Mouse (Mus musculus): ENCODE measurements at regions not wholly inside any gene's neighbourhood (a gene's known extent, or its start where the extent isn't known, plus 50 kb on each side); places are given as distances from the start of the nearest gene placed in this dataset.

DNA sequence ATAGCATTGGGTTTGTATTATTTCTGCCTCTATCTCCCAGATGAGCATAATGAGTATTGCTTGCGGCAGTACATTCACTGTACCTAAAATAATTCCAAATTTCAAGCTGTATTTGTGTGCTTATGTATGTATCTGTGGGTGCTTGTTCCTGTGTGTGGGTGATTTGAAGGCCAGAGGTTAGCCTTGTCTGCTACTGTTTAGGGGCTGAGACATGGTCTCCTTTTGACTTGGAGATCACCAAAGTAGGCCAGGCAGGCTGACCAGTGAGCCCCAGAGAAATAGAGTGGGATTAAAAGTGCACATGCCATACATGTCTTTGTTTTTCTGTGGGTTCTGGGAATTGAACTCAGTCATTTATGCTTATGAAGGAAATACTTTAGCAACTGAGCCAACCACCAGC lies 355.6 kb upstream of the Nrp1 start:
- Histone ChIP-seq H3K9me3 (ENCODE audit: control insufficient read depth, low read length) (no peaks in the 10 kb centered on the region), H3K4me3 (ENCODE audit: low read length) (no peak overlapping the region), H3K9ac (ENCODE audit: low read depth, low read length) (no peak overlapping the region), H3K4me1 (ENCODE audit: control insufficient read depth, insufficient read depth, low read length) (peaks cover 8% of the 10 kb centered on the region; the same call in 1 of the 2 replicates), H3K27ac (ENCODE audit: low read length) (no peak overlapping the region), H3K27me3 (replicated peaks; ENCODE audit: control insufficient read depth, insufficient read depth, low read length) (no peaks in the 10 kb centered on the region), H3K4me2 (ENCODE audit: low read depth, low read length) (no peak overlapping the region), H3K36me3 (ENCODE audit: control insufficient read depth, insufficient read depth, low read length) (no peaks in the 10 kb centered on the region)
- WGBS = 75% methylated on average over 1 of the region's 1 CpGs
- ATAC-seq = no peak

GRCm38 (mm10) chr8:128003385-128003784 lies 355.0 kb upstream of the Nrp1 start:
- no peaks in the 10 kb centered on the region for H3K9me3 ChIP-seq (ENCODE audit: control insufficient read depth, low read length)
- H3K9ac ChIP-seq (ENCODE audit: low read depth, low read length) = no peak overlapping the region
- no peak overlapping the region for H3K27ac ChIP-seq (ENCODE audit: low read length)
- WGBS = 44% methylated on average over 1 of the region's 1 CpGs
- no peak overlapping the region for H3K4me3 ChIP-seq (ENCODE audit: low read length)
- no peak for ATAC-seq
- H3K4me1 ChIP-seq (ENCODE audit: control insufficient read depth, insufficient read depth, low read length) = peaks cover 8% of the 10 kb centered on the region; the same call in 1 of the 2 replicates
- H3K36me3 ChIP-seq (ENCODE audit: control insufficient read depth, insufficient read depth, low read length) = no peaks in the 10 kb centered on the region
- no peak overlapping the region for H3K4me2 ChIP-seq (ENCODE audit: low read depth, low read length)
- no peaks in the 10 kb centered on the region for H3K27me3 ChIP-seq (replicated peaks; ENCODE audit: control insufficient read depth, insufficient read depth, low read length)

GRCm38 (mm10) chr8:128003881-128004286 lies 354.5 kb upstream of the Nrp1 start:
- H3K36me3 ChIP-seq (ENCODE audit: control insufficient read depth, insufficient read depth, low read length) = no peaks in the 10 kb centered on the region
- H3K27me3 ChIP-seq (replicated peaks; ENCODE audit: control insufficient read depth, insufficient read depth, low read length) = no peaks in the 10 kb centered on the region
- H3K27ac ChIP-seq (ENCODE audit: low read length) = no peak overlapping the region
- no peak for ATAC-seq
- peaks cover 8% of the 10 kb centered on the region; the same call in 1 of the 2 replicates for H3K4me1 ChIP-seq (ENCODE audit: control insufficient read depth, insufficient read depth, low read length)
- H3K9me3 ChIP-seq (ENCODE audit: control insufficient read depth, low read length) = no peaks in the 10 kb centered on the region
- H3K9ac ChIP-seq (ENCODE audit: low read depth, low read length) = no peak overlapping the region
- WGBS = 63% methylated on average over 3 of the region's 3 CpGs
- no peak overlapping the region for H3K4me2 ChIP-seq (ENCODE audit: low read depth, low read length)
- H3K4me3 ChIP-seq (ENCODE audit: low read length) = no peak overlapping the region

GRCm38 (mm10) chr8:128009393-128010010 lies 348.9 kb upstream of the Nrp1 start:
- no peak overlapping the region for H3K9ac ChIP-seq (ENCODE audit: low read depth, low read length)
- WGBS = 58% methylated on average over 6 of the region's 6 CpGs
- no peaks in the 10 kb centered on the region for H3K27me3 ChIP-seq (replicated peaks; ENCODE audit: control insufficient read depth, insufficient read depth, low read length)
- no peak overlapping the region for H3K4me3 ChIP-seq (ENCODE audit: low read length)
- no peak overlapping the region for H3K4me2 ChIP-seq (ENCODE audit: low read depth, low read length)
- 0 out of 2 replicates have a peak, but pooled peaks cover 4% of the 10 kb centered on the region for H3K4me1 ChIP-seq (ENCODE audit: control insufficient read depth, insufficient read depth, low read length)
- H3K27ac ChIP-seq (ENCODE audit: low read length) = no peak overlapping the region
- no peaks in the 10 kb centered on the region for H3K9me3 ChIP-seq (ENCODE audit: control insufficient read depth, low read length)
- no peaks in the 10 kb centered on the region for H3K36me3 ChIP-seq (ENCODE audit: control insufficient read depth, insufficient read depth, low read length)
- ATAC-seq = no peak; the same call in 1 of the 2 replicates

- no peaks in the 10 kb centered on the region for H3K9me3 ChIP-seq (ENCODE audit: control insufficient read depth, low read length)
- H3K36me3 ChIP-seq (ENCODE audit: control insufficient read depth, insufficient read depth, low read length) = no peaks in the 10 kb centered on the region
- no peak overlapping the region for H3K27ac ChIP-seq (ENCODE audit: low read length)
- no peak overlapping the region for H3K9ac ChIP-seq (ENCODE audit: low read depth, low read length)
- H3K27me3 ChIP-seq (replicated peaks; ENCODE audit: control insufficient read depth, insufficient read depth, low read length) = no peaks in the 10 kb centered on the region
- no peak overlapping the region for H3K4me2 ChIP-seq (ENCODE audit: low read depth, low read length)
- no peak for ATAC-seq
- 60% methylated on average over 8 of the region's 8 CpGs for WGBS
- H3K4me3 ChIP-seq (ENCODE audit: low read length) = no peak overlapping the region
- H3K4me1 ChIP-seq (ENCODE audit: control insufficient read depth, insufficient read depth, low read length) = no peaks in the 10 kb centered on the region
Measured at GRCm38 (mm10) chr8:128017171-128017570, 341.2 kb upstream of the Nrp1 start.

DNA sequence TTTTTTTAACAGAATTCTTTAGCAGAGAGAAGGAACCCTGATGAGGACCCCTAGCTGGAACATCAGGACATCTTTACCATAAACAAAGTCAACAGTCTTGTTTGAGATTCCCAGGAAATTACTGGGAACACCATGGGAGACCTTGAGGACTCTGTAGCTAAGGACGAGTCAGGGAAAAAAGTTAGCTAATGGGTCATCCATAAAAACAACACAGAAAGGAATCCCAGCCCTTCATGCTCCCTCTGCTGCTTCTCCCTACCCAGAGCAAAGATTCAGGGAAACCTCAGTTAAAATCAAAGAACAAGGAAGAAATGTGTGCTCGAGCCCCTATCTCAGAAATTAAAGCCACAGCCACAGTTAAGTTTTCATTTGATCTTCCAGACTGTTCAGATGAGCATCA lies 334.7 kb upstream of the Nrp1 start:
- H3K4me3 ChIP-seq (ENCODE audit: low read length) = no peak overlapping the region
- ATAC-seq = no peak
- WGBS = 43% methylated on average over 2 of the region's 2 CpGs
- H3K9me3 ChIP-seq (ENCODE audit: control insufficient read depth, low read length) = no peaks in the 10 kb centered on the region
- H3K9ac ChIP-seq (ENCODE audit: low read depth, low read length) = no peak overlapping the region
- H3K36me3 ChIP-seq (ENCODE audit: control insufficient read depth, insufficient read depth, low read length) = no peaks in the 10 kb centered on the region
- H3K4me2 ChIP-seq (ENCODE audit: low read depth, low read length) = no peak overlapping the region
- H3K4me1 ChIP-seq (ENCODE audit: control insufficient read depth, insufficient read depth, low read length) = peaks cover 10% of the 10 kb centered on the region
- peak overlapping the region; percentile 63; the same call in 1 of the 2 replicates for H3K27ac ChIP-seq (ENCODE audit: low read length)
- no peaks in the 10 kb centered on the region for H3K27me3 ChIP-seq (replicated peaks; ENCODE audit: control insufficient read depth, insufficient read depth, low read length)

DNA sequence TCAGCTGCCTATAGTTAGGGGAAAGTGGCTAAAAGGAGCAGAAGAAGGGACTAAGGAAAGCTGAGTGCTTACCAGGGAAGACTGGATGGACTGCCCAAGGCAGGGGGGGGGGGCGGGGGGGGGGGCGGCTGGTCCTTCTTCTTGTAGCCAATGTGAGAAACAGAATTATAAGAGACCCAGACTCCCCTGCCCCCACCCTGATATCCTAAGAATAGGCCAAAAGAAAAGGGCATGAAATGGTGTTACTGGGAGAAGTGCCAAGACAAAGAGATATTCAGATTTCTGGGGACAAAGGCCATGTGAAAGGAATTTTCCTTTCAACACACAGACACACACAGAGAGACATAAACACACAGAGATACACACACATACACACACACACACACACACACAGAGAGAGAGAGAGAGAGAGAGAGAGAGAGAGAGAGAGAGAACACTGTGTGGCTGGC lies 333.6 kb upstream of the Nrp1 start:
- ATAC-seq = peak; percentile 76
- H3K9ac ChIP-seq (ENCODE audit: low read depth, low read length) = no peak overlapping the region
- H3K4me3 ChIP-seq (ENCODE audit: low read length) = no peak overlapping the region
- no peaks in the 10 kb centered on the region for H3K27me3 ChIP-seq (replicated peaks; ENCODE audit: control insufficient read depth, insufficient read depth, low read length)
- H3K9me3 ChIP-seq (ENCODE audit: control insufficient read depth, low read length) = no peaks in the 10 kb centered on the region
- H3K4me1 ChIP-seq (ENCODE audit: control insufficient read depth, insufficient read depth, low read length) = peaks cover 10% of the 10 kb centered on the region
- 17% methylated on average over 2 of the region's 2 CpGs for WGBS
- no peaks in the 10 kb centered on the region for H3K36me3 ChIP-seq (ENCODE audit: control insufficient read depth, insufficient read depth, low read length)
- H3K27ac ChIP-seq (ENCODE audit: low read length) = peak overlapping the region; percentile 81
- H3K4me2 ChIP-seq (ENCODE audit: low read depth, low read length) = no peak overlapping the region

GRCm38 (mm10) chr8:128025251-128025856 lies 333.1 kb upstream of the Nrp1 start:
- WGBS = 39% methylated on average over 7 of the region's 7 CpGs
- peak; percentile 93 for ATAC-seq

DNA sequence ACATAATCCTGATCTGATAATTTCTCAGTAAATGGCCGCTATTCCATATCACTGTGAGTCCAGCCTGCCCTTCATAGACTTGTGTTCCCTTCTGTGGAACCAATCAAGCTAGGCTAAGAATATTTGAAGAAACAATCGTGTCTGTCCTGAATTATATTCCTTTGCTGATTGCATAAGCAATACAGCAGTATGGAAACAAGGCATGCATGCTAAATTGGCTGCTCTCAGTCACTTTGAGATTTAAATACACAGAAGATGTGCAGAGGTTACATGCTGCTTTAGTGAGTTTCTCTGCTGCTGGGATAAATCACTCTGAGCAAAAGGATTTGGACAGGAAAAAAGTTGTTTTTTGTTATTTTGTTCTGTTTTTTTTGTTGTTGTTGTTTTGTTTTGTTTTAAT lies 331.4 kb upstream of the Nrp1 start:
- H3K9ac ChIP-seq (ENCODE audit: low read depth, low read length) = no peak overlapping the region
- H3K27ac ChIP-seq (ENCODE audit: low read length) = no peak overlapping the region
- peaks cover 10% of the 10 kb centered on the region for H3K4me1 ChIP-seq (ENCODE audit: control insufficient read depth, insufficient read depth, low read length)
- no peaks in the 10 kb centered on the region for H3K27me3 ChIP-seq (replicated peaks; ENCODE audit: control insufficient read depth, insufficient read depth, low read length)
- H3K36me3 ChIP-seq (ENCODE audit: control insufficient read depth, insufficient read depth, low read length) = no peaks in the 10 kb centered on the region
- no peaks in the 10 kb centered on the region for H3K9me3 ChIP-seq (ENCODE audit: control insufficient read depth, low read length)
- H3K4me2 ChIP-seq (ENCODE audit: low read depth, low read length) = no peak overlapping the region
- no peak for ATAC-seq
- H3K4me3 ChIP-seq (ENCODE audit: low read length) = no peak overlapping the region
- WGBS = 68% methylated on average over 2 of the region's 2 CpGs

More at GRCm38 (mm10) chr8:128025251-128025856, 333.1 kb upstream of the Nrp1 start:
- H3K9me3 ChIP-seq (ENCODE audit: control insufficient read depth, low read length) = no peaks in the 10 kb centered on the region
- no peak overlapping the region for H3K9ac ChIP-seq (ENCODE audit: low read depth, low read length)
- peaks cover 10% of the 10 kb centered on the region for H3K4me1 ChIP-seq (ENCODE audit: control insufficient read depth, insufficient read depth, low read length)
- no peak overlapping the region for H3K4me2 ChIP-seq (ENCODE audit: low read depth, low read length)
- peak overlapping the region; percentile 81 for H3K27ac ChIP-seq (ENCODE audit: low read length)
- no peak overlapping the region for H3K4me3 ChIP-seq (ENCODE audit: low read length)
- no peaks in the 10 kb centered on the region for H3K36me3 ChIP-seq (ENCODE audit: control insufficient read depth, insufficient read depth, low read length)
- no peaks in the 10 kb centered on the region for H3K27me3 ChIP-seq (replicated peaks; ENCODE audit: control insufficient read depth, insufficient read depth, low read length)

Data from intestine, embryonic 16.5 days (tissue).